Mouse (Mus musculus) hematopoietic stem cell, adult 5-6 weeks (primary cell): ENCODE data around the gene Usf1. TPM values are rescaled to one million over a fixed set of nuclear protein-coding genes. Genes with fewer than 3 reads are reported as not detected.

Experiments
- ATAC-seq, 2 experiments: fragments of 125-278 bp in 1 of 2; replicated peaks in 1 of 2; 2 replicates each; pipeline ENCODE4 v1.8.0; 2016 to 2017; ENCODE audit warnings: inconsistent platforms in 2 of 2, mild to moderate bottlenecking in 2 of 2, moderate number of reproducible peaks in 2 of 2, low read depth in 1 of 2, moderate TSS enrichment in 1 of 2; ENCODE audit not compliant: low FRiP score in 2 of 2, poor library complexity in 2 of 2, severe bottlenecking in 2 of 2, insufficient read depth in 1 of 2, low TSS enrichment in 1 of 2
- total RNA-seq: library from RNA; stranded (forward); fragments of 172-1452, 232-1000 nt; gene quantifications from 2 replicates; pipeline ENCODE4 v1.2.3, GENCODE M21; 2017

The Usf1 gene
- total RNA-seq = 47.0 and 59.5 TPM in 2 replicates

DNA sequence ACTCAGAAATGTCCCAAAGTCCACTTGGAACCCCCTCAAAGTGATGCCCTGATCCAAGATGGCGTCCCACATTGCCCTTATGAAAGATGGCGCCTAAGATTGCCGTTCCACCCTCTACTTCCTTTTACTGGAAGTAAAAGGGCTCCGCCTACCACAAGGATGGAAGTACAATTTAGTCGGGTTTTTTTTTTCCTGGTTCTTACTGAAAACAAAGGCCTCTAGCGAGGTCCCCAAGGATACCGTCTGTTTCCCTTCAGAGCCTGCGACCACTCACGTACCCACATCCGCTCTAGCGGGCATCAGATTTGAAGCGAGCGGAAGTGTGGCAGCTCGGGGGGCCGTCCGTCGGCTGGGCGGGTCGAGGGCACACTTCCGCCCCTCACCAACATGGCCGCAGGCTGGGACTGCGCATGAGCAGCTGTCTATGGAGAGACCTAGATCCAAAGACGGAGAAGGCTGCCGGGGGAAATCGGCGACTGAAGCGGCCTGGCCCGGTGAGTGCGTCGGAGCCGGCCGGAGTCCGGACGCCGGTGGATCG, at the start of gene Usf1:
Usf1 (plus strand) TSS at position 367 of the 538 bp plus-strand sequence.
- ATAC-seq = peak; percentile 86 to 90

- no peak; a peak in 1 of 4 replicates for ATAC-seq
These were observed 45.2 kb upstream of the Usf1 start for GRCm38 (mm10) chr1:171365934-171366333.

DNA sequence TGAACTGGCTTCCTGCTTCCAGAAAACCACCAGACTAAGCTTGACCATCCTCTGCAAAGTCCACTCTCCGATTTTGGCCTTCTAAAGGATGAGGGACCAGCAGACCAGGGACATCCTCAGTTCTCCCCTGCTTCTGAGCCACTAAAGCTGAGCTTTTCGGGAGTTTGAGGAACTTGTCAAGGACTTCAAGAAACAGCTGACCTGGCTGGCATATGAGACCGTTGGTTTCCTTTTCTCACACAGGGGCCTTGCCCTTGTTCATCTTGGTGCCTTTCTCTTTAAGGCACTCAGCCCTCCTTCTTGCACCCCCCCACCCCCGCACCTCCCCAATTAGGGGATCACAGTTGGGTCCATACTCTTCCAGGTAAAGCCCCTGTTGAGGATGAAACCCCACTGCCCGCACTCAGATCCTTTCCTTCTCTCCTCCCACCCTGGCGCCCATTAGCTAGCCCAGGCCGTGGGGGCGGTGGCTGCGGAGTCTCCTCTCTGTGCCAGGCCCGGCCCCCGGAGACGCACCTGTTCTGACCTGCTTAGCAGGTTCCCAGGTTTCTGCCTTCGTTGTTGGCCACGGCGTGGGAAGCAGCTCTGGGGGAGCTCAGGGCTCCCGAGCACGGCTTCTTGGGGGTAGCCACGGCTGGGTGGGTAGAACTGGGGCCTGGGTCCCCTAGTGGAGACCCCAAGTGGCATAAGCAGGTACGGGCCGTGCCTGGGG, 41.1 kb upstream of the Usf1 start, which contains the start of gene Nectin4:
Nectin4 (plus strand) TSS at position 255 of the 712 bp plus-strand sequence.
- peak; percentile 73 to 76 for ATAC-seq

DNA sequence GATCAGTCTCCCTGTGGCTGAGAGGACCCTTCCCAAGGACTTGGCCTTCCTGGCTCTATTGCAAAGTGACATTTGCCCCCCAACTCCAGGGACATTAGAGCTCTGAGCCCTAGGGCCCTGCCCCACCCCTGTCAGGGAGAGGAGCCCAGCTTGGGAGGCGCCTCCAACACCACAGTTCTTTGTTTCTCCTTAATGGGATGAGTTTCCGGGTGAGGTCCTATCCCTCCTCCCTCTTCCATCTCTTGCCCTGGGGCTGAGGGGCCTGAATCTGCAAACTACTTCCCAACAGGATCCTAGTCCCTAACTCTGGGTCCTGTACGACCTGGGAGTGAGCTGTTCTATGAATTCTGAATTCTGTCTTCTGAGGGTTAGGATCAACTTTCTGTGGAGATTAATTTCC, 38.2 kb upstream of the Usf1 start:
- no peak for ATAC-seq

- ATAC-seq = no peak
These were observed 37.2 kb upstream of the Usf1 start for GRCm38 (mm10) chr1:171373946-171374345.

GRCm38 (mm10) chr1:171375646-171376097, 35.4 kb upstream of the Usf1 start:
- peak in 1 of 2 experiments; percentile 15; a peak in 1 of 4 replicates for ATAC-seq

DNA sequence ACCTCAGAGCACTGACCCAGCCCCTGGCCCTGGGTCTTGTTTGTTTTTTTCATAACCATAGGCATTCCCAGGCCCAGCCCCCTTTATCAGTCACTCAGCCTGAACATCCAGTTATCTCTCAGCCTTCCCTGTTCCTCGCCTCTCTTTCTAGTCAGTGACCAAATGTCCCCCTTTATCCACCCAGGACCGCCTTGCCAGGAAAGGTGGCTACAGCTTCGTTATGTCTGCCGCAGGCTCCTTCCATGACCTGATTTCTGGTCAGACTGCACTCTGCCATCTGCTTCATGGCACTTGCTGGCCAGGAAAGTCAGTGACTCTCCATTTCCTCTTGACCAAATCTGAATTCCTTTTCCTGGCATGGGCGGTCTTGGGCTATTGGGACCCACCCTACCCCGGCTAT, 32.8 kb upstream of the Usf1 start:
- no peak for ATAC-seq

DNA sequence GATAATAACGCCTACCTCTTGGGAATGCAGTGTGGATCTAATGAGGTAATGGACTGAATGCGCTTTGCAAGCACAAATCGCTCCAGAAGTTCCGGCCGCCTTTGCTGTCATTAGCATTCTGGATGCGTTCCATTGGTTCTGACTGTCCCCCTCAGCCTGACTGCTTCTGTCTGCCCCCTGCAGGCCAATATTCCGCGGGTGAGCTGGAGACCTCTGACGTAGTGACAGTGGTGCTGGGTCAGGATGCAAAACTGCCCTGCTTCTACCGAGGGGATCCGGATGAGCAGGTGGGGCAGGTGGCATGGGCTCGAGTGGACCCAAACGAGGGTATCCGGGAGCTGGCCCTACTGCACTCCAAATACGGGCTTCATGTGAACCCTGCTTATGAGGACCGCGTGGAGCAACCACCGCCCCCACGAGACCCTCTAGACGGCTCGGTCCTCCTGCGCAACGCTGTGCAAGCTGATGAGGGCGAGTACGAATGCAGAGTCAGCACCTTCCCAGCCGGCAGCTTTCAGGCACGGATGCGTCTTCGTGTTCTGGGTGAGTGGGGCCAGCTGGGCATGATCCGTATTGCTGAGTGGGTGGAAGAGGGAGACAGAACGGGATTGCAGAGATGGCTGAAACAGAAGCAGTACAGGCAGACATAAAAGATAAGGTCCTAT, 31.0 kb upstream of the Usf1 start:
- ATAC-seq = peak; percentile 87 to 88

- no peak for ATAC-seq
These were observed 29.0 kb upstream of the Usf1 start for GRCm38 (mm10) chr1:171382096-171382620.

DNA sequence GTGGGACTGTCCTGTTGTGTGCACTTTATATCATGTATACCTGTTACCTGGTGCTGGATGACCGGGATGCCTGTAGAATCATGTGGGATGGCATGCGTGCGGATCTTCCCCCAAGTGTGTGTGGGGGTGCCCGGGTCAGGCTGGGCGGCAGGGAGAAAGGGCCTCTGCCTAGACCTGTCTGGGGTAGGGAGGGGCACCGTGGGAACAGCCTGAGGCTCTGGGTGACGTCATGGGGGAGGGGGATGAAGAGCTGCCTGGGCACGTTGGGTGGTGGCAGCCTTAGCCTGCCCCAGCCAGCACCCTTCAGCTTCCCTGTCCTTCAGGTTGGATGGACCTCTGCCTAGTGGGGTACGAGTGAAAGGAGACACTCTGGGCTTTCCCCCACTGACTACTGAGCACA, 26.8 kb upstream of the Usf1 start:
- no peak for ATAC-seq

DNA sequence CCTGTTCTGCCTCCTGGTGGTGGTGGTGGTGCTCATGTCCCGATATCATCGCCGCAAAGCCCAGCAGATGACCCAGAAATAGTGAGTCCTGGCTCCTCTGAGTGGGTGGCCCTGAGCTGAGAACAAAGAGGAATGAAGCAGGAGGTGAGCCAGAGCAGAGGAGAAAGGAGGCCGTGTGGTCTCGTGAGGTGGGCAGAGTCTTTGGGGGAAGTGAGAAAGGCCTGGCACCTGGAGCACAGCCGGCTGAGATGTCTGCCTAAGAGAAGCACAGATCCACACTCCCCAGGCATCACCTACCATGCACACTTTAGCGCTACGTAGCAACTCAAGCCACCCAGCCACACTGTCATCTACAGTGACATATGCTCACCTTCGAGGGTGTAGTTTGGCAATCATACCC, 25.9 kb upstream of the Usf1 start:
- ATAC-seq = no peak

DNA sequence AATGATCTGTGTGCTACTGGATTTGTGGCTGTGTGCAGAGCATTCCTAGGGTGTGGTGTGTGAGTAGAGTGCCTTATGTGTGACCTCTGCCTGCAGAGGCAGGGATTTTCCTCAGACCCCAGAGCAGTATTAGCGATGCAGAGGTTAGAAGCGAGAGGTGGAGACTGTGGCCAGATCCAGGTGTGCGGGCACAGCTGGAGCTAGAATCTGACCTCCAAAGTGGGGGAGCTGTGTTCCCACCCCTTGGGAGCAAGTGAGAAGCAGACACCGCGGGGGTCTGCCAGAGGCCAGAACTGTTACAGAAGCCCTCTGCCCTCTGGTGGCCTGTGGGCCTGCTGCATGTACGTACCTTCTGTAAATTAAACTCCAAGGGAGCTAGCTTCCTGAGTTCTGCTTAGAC, 24.0 kb upstream of the Usf1 start:
- ATAC-seq = no peak

- ATAC-seq = peak; percentile 90 to 92
These were observed 22.6 kb upstream of the Usf1 start, which contains the start of gene Arhgap30 for GRCm38 (mm10) chr1:171388376-171389102. TSS of gene Arhgap30 (plus strand) at chr1:171388954.

- peak; percentile 83 to 84 for ATAC-seq
These were observed 21.0 kb upstream of the Usf1 start for GRCm38 (mm10) chr1:171390101-171390500.

GRCm38 (mm10) chr1:171401821-171402220, 9.3 kb upstream of the Usf1 start:
- no peak for ATAC-seq

- ATAC-seq = no peak
These were observed 8.1 kb upstream of the Usf1 start for GRCm38 (mm10) chr1:171402991-171403390.

DNA sequence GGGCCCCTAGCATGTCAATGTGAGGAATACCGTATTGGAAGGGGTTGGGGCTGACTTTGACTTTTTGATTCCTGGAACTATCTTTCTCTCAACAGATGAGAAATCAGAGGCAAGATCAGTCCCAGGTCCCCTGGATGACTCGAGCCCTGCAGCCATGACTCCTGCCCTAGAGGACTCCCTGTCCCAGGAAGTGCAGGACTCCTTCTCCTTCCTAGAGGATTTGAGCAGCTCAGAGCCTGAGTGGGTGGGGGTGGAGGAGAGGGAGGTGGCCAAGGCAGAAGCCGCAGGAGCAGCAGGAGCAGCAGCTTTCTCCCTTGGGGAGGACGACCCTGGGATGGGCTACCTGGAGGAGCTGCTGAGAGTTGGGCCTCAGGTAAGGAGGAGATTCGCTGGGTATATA, 3.9 kb upstream of the Usf1 start:
- no peak for ATAC-seq
